In the genomic region with DNA sequence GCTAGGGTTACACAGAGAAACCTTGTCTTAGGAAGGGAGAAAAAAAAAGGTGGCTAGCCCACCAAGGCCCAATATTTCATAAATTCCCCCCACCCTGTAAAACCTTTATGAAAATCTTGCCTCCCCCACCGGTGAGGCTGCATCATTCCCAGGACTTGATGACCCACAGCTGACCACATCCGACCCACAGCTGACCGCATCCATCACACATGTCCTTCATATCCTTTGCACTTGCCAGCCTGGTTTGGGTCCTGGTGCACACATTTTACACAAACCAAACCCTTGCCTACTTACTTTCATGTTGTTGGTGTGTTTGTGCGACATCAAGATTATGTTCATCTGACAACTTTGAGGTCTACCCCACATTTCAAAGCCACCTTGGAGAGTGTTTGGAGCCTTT, we compare ENCODE assay signal across 20 mouse cellular contexts. TPM values are rescaled to one million over a fixed set of nuclear protein-coding genes. Genes with fewer than 3 reads are reported as not detected.
DNase-seq lines count a peak whose midpoint lies in the region; ATAC-seq and TF ChIP-seq lines count a peak whose summit lies in the region.
"Had no signal": no experiment of that assay in that cellular context is flagged by ENCODE, and none has a peak within 500 bp of the region (broad histone marks: within the 10 kb centered on the region; RNA-seq: fewer than 3 reads in every experiment).

No protein-coding gene starts in this region.

- peak overlapping the region; percentile 38; the same call in 1 of the 2 replicates for H3K4me2 ChIP-seq in heart, embryonic 14.5 days (ENCODE audit: low read length)
- H3K4me2 ChIP-seq: hindbrain, embryonic 13.5 days had no signal

- WGBS in heart, embryonic 10.5 days: 91% methylated on average over 4 of the region's 4 CpGs
- 94% methylated on average over 4 of the region's 4 CpGs for WGBS in heart, embryonic 14.5 days

- no peak for TF ChIP-seq POLR2A in testis, adult 2 months (IDR thresholded peaks at IDR 0.05; ENCODE audit: control insufficient read depth, low read depth, low read length)

- 0 out of 2 replicates have a peak, but pooled peaks cover 5% of the 10 kb centered on the region for H3K27me3 ChIP-seq in heart, embryonic 10.5 days (ENCODE audit: insufficient read depth, poor library complexity, severe bottlenecking)
- peaks cover 4% of the 10 kb centered on the region; the same call in 1 of the 2 replicates for H3K27me3 ChIP-seq in heart, embryonic 14.5 days (ENCODE audit: control insufficient read depth, insufficient read depth, low read length)
- H3K27me3 ChIP-seq in testis, adult 2 months (ENCODE audit: control insufficient read depth, insufficient read depth, low read length): no peaks in the 10 kb centered on the region

- no peaks in the 10 kb centered on the region for H3K9me3 ChIP-seq in heart, embryonic 10.5 days
- no peaks in the 10 kb centered on the region for H3K9me3 ChIP-seq in heart, embryonic 14.5 days (ENCODE audit: control insufficient read depth, low read length)
- H3K9me3 ChIP-seq: embryonic facial prominence, embryonic 10.5 days; forebrain, embryonic 10.5 days; hindbrain, embryonic 13.5 days had no signal

- H3K4me3 ChIP-seq in heart, embryonic 10.5 days: no peak overlapping the region
- H3K4me3 ChIP-seq in heart, embryonic 14.5 days (ENCODE audit: control insufficient read depth in 1 of 2, insufficient read depth in 1 of 2, low read depth in 1 of 2, low read length in 2 of 2): no peak overlapping the region
- H3K4me3 ChIP-seq in testis, adult 2 months (ENCODE audit: control insufficient read depth, low read depth, low read length): no peak overlapping the region
- H3K4me3 ChIP-seq: embryonic facial prominence, embryonic 10.5 days; erythroblast, embryonic 14.5 days; forebrain, embryonic 10.5 days; hindbrain, embryonic 13.5 days had no signal

- peaks cover 51% of the 10 kb centered on the region for H3K4me1 ChIP-seq in heart, embryonic 10.5 days
- H3K4me1 ChIP-seq in heart, embryonic 14.5 days (ENCODE audit: control insufficient read depth in 2 of 2, insufficient read depth in 2 of 2, low read length in 2 of 2): peaks cover 16 to 41% of the 10 kb centered on the region in 2 experiments
- H3K4me1 ChIP-seq in testis, adult 2 months (ENCODE audit: control insufficient read depth, insufficient read depth, low read length): peaks cover 7% of the 10 kb centered on the region

- DNase-seq in heart, embryonic 10.5 days (ENCODE audit: low spot score): no peak
- no peak for DNase-seq in heart, postnatal 25 days (ENCODE audit: low spot score)
- DNase-seq in heart, postnatal 36 days: no peak
- no peak for DNase-seq in testis, postnatal 10 days (ENCODE audit: low spot score)
- no peak for DNase-seq in adrenal gland, postnatal 36 days
- DNase-seq: adrenal gland, adult 2 months; adrenal gland, postnatal 25 days; cerebellum, adult 2 months; gastrocnemius, postnatal 10 days; kidney, adult 11 months; kidney, adult 9 months had no signal

- H3K9ac ChIP-seq in heart, embryonic 14.5 days (ENCODE audit: low read length): no peak overlapping the region
- H3K9ac ChIP-seq: hindbrain, embryonic 13.5 days had no signal

- TF ChIP-seq CTCF in testis, adult 2 months (IDR thresholded peaks at IDR 0.05; ENCODE audit: control insufficient read depth, insufficient read depth, insufficient replicate concordance, low read depth, low read length): no peak

- intact Hi-C loops in heart, postnatal 25 days (cut with DNase I): no loop called here
- intact Hi-C loops in heart, postnatal 36 days (cut with DNase I): no loop called here

- no peak for ATAC-seq in heart, embryonic 14.5 days (ENCODE audit: insufficient number of reproducible peaks, insufficient read depth, low FRiP score, low read depth)
- ATAC-seq: forebrain, embryonic 14.5 days; hindbrain, postnatal 0 days had no signal

- H3K27ac ChIP-seq in heart, embryonic 10.5 days: peak overlapping the region; percentile 71; the same call in 1 of the 2 replicates
- peak overlapping the region; percentile 78 to 92 for H3K27ac ChIP-seq in heart, embryonic 14.5 days (replicated peaks in 1 of 2; ENCODE audit: control insufficient read depth in 1 of 2, insufficient read depth in 1 of 2, low read depth in 2 of 2, low read length in 2 of 2)
- H3K27ac ChIP-seq in testis, adult 2 months (ENCODE audit: control insufficient read depth, insufficient read depth, low read depth, low read length): peak overlapping the region; percentile 0
- H3K27ac ChIP-seq: embryonic facial prominence, embryonic 10.5 days; forebrain, embryonic 10.5 days; hindbrain, embryonic 13.5 days; hindbrain, postnatal 0 days had no signal

- no peaks in the 10 kb centered on the region for H3K36me3 ChIP-seq in heart, embryonic 10.5 days
- H3K36me3 ChIP-seq in heart, embryonic 14.5 days (ENCODE audit: control insufficient read depth, insufficient read depth, low read length): no peaks in the 10 kb centered on the region
- H3K36me3 ChIP-seq in testis, adult 2 months (ENCODE audit: control insufficient read depth, insufficient read depth, low read length): no peaks in the 10 kb centered on the region
- H3K36me3 ChIP-seq: embryonic facial prominence, embryonic 10.5 days; forebrain, embryonic 10.5 days; hindbrain, embryonic 13.5 days had no signal

RNA-seq across cellular contexts. Expression of gene Ptgis, which starts 4.2 kb away (rescaled TPM):
- polyA plus RNA-seq in heart, embryonic 10.5 days (2016; fragmentation: Nextera tagmentation; extraction: Ambion mirVana): 16.3 and 21.4 TPM in 2 replicates
- 10 to 100 TPM; 18.8 to 24.6 TPM for total RNA-seq in heart, postnatal 25 days (2021)
- polyA plus RNA-seq in heart, embryonic 14.5 days (2014; fragmentation: Nextera tagmentation; extraction: Ambion mirVana): 19.2 and 21.2 TPM in 2 replicates
- total RNA-seq in heart, postnatal 36 days (2021): 10 to 100 TPM; 19.5 to 22.2 TPM
- 7.2 and 9.1 TPM in 2 replicates for polyA plus RNA-seq in testis, adult 2 months (2012; rRNA removed)
- total RNA-seq in adrenal gland, postnatal 36 days (2021): 10 to 100 TPM; 24.7 to 31.7 TPM
- total RNA-seq: hematopoietic stem cell, adult 5-6 weeks had no signal
- polyA plus RNA-seq: erythroblast, embryonic 14.5 days had no signal

RNA-seq across cellular contexts. Expression of gene Kcnb1, which starts 46.2 kb away (rescaled TPM):
- 0.16 and 0.21 TPM in 2 replicates for polyA plus RNA-seq in heart, embryonic 10.5 days (2016; fragmentation: Nextera tagmentation; extraction: Ambion mirVana)
- 10 to 100 TPM; 40.9 to 47.9 TPM for total RNA-seq in heart, postnatal 25 days (2021)
- 0.35 and 0.85 TPM in 2 replicates for polyA plus RNA-seq in heart, embryonic 14.5 days (2014; fragmentation: Nextera tagmentation; extraction: Ambion mirVana)
- 10 to 100 TPM; 39.2 to 51.7 TPM for total RNA-seq in heart, postnatal 36 days (2021)
- 2.8 and 3.1 TPM in 2 replicates for polyA plus RNA-seq in testis, adult 2 months (2012; rRNA removed)
- 10 to 100 TPM; 13.7 to 20.7 TPM for total RNA-seq in adrenal gland, postnatal 36 days (2021)
- polyA plus RNA-seq: erythroblast, embryonic 14.5 days had no signal

Comparison
In these comparisons a context has a peak if more than half of its experiments do, and no peak if none do; other contexts are left out.
1. H3K27ac ChIP-seq: peak in every context shown above with its lines; median percentile 85 in heart, embryonic 14.5 days; 71 in heart, embryonic 10.5 days; 0 in testis, adult 2 months.